Mouse (Mus musculus) frontal cortex, postnatal 10 days (tissue): ENCODE data around the gene Khdrbs1.
"Not testable (repeated sequence)": the region's sequence is repeated elsewhere in the genome, so short reads cannot be mapped to it uniquely, and the experiment has no call there.

Experiments used
- DNase-seq, 2 experiments: peaks; one replicate each; pipeline ENCODE4 v3.0.0; 2022; ENCODE audit warnings: low spot score in 2 of 2, mixed read lengths in 1 of 2

The Khdrbs1 gene

DNA sequence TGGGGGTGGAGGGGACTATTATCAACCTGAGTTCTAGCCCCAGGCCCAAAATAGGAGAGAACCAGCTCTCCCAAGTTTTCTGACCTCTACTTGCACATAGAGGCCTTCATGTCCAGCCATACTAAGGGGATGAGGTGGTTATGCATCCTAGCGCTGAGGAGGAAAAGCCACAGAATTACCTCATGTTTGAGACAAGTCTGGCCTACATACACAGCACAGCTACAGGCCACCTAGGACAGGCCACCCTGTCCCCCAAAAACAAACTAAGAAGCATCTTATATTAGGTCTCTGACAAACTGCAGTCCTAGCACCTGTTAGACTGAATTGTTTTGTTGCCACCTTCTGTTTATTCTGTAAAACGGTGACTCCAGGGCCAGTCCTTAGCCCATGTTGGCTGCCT, 1.4 kb upstream of the Khdrbs1 start:
- DNase-seq = no peak

DNA sequence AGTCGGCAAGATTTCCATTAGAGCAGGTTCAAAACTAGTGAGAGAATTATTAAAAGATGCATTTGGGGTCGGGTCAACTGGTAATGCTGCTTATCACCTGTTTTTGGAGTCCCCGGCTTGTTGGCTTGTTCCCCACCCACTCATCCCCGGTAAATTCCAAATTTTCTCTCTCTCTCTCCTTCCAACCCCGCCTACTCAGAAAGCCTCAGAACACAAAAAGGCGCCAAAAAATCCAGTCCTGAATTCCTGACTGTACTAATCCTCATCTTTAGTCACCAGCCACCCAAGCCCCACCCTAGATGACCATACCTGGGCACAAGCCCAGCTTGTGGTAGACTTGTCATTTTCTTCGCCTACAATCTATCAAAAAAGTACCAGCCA, 897 bp upstream of the Khdrbs1 start:
- peak; percentile 11 to 31 for DNase-seq

DNA sequence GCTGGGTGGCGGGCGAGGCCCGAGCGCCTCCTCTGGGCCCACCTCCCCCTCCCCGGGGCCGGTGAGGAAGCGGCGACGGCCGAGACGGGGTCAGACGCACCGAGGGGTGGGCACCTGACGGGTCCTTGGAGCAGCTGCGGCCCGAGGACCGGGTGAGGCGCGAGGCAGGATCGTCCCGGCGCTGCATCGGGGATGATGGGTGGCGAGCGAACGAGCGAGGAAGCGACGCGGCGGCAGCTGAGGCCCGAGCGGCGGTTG, 200 bp downstream of the Khdrbs1 start:
- DNase-seq = no peak

DNA sequence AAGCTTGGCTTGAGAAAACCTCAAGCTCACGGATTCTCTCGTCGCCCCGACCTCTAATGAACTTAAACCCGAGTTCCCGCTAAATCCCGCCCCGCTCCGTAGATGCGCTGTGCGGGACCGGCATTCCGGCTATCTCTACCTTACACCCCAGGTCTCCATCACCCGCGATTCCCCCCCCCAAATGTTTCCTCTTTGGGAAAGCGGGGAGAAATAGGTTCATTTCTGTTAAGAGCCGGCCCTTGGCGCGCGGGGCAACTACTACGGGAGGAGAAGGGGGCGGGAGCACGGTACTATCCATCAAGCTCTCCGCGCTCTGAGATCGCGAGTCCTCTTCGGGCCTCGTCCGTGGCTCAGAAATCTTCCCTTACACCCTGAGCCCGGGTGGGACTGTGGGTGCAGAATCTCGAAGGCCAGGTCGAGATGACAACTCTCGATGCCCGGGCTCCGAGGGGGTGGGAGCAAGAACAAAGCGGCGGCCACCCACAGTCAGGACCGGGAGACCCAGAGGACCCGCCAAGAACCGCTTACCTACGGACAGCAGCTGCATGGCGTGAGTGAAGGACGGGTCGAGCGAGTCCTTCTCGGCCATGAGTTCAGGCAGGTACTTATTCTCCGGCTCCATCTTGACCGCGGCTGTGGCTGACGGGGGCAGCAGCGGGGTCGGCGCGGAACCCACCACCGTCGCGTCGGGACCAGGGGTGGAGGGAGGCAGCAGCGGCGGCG, 691 bp downstream of the Khdrbs1 start:
- peak; percentile 38 to 40 for DNase-seq

DNA sequence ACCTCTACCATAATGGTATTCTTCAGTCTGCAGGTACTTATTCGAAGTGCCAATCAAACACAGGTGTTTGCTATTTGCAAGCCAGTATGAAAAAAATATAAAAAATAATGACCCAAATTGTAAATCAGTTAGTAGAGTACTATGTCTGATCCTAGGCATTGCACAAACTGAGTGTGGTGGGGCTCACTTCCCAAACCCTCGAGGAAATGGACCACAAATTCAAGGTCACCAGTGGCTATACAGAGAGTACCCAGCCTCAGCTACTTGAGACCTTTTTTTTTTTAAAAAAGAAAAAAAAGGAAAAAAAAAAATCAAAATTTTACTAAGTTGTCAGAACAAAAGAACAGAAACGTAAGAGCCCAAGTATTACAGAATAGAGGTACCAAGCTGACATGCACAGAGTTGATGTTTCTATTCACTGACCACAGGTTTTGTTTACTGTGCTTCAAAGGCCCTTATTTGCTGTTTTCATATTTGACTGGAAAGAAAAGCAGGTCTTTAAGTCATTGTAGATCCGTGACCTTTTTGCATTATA, 2.9 kb downstream of the Khdrbs1 start:
- DNase-seq = no peak

DNA sequence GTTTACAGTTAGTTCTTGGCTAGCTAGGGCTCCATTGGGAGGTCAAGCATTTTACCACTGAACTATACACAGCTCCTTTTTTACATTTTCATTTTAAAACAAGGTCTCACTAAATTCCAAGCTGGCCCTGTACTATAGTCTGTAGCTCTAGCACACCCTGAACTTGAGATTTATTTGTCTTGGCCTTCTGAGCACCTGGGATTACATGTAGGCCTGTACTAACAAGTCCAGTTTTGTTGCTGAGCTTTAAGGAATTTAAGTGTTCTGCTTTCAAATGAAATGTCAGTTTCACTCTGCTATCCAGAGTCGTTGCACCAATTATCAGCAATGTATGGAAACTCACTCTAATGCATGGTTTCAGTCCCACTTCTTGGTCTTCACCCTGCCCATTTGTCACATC, 5.9 kb downstream of the Khdrbs1 start:
- DNase-seq = no peak

DNA sequence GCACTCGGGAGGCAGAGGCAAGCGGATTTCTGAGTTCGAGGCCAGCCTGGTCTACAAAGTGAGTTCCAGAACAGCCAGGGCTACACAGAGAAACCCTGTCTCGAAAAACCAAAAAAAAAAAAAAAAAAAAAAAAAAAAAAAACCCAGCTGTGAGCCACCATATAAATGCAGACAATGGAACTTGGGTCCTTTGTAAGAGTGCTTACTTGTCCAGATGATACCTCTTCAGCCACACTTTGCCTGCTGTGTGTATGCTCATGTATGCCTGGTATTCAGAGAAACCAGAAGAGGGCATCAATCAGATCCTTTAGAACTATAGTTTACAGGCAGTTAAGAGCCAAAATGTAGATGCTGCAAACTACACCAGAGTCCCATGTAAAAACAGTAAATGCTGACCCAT, 6.6 kb downstream of the Khdrbs1 start:
- not testable (repeated sequence) for DNase-seq

DNA sequence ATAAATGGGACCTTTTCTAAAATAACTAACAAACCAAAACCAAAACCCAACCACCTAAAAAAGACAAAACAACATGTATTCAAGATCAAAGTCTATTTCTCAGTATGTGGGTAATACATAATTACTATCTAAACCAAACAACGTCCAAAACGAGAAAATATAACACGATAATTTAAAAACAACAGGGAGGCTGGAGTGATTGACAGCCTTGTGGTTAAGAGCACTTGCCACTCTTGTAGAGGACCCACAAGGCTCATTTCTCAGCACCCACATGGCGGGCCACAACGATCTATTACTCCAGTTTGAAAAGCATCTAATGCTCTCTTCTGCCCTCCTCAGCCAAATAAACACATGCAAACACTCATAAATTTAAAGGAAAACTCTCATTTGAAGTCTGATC, 10.7 kb downstream of the Khdrbs1 start:
- no peak for DNase-seq

DNA sequence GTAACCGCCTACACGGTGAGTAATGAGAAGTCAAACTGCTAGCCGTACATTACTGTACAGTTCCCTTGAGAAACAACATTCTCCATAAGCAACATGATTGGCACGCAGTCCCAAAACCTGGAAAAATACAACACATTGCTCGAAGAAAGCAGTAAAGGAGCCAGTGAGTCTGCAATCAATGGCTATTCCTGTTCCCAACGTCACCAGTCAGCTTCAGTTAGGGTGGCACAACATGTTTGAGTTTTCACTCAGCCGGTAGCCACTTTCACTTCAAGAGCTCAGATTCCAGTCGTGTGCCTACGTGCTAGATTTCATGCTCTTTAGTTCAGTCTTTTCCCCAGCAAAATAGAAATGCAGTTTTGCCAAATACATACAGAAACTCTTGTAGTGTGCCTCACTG, 25.8 kb downstream of the Khdrbs1 start:
- DNase-seq = no peak

DNA sequence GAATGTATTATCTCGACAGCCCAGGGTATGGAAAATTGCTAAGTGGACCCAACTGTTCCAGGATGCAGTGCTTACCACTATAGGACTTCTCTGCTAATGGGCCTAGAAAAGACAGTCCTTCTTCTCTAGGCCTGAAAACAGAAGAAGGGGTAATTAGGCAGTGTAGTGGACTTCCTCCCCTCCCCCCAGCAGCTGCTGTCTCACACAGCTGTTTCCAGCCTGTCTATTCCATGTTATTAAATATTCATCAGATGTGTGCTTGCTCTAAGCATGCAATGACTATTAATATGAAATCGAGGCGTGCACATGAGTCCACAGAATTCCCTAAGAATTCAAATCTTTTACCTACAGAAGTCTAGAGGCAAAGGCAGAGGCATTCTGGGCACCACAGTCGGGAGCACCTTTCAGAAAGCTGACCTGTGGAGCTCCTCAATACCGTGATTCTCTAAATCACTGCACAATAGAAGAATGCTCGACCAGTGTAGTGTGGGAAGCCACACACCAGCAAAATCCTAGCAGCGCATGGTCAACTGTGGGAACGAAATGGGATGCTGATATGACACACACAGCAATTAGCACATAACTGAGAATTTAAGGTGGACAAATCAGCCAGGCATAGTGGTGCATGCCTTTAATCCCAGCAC, 32.5 kb downstream of the Khdrbs1 start:
- no peak for DNase-seq

DNA sequence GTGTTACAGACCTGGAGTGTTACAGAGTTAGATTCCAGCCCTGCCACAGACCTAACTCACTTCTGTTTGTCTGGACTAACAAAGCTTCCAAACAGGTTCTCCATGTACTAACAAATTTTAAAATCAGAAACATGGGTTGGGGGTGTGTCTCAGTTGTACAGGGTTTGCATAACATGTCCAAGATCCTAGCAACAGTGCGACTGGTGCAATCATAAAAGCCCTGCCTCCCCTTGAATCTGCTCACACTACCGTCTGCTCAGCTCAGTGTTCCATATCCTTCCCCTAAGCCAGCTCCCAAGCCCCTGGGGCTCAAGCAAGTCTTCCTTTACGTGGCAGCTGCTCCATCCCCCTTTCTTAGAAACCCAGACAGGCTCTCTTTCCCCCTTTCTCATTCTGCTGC, 35.4 kb downstream of the Khdrbs1 start:
- DNase-seq = no peak

DNA sequence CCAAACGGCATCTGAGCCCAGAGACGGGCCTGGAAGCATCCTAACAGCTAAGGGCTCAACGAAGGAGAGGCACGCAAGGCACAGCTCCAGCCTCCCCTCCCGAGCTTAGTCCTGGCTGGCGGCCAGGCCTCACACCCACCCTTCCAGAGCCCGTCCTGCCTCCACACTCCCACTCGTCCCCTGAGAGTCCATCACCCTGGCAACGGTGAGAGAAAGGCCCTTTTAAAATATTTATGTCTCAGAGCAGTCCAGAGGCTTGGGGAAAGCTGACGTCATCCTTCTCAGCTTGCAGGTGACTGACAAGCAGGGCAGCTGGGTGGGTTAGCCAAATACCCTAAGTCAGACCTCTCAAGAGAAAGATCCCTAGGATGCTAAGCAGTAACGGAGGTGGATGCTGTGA, 39.6 kb downstream of the Khdrbs1 start:
- peak; percentile 79 to 83 for DNase-seq

DNA sequence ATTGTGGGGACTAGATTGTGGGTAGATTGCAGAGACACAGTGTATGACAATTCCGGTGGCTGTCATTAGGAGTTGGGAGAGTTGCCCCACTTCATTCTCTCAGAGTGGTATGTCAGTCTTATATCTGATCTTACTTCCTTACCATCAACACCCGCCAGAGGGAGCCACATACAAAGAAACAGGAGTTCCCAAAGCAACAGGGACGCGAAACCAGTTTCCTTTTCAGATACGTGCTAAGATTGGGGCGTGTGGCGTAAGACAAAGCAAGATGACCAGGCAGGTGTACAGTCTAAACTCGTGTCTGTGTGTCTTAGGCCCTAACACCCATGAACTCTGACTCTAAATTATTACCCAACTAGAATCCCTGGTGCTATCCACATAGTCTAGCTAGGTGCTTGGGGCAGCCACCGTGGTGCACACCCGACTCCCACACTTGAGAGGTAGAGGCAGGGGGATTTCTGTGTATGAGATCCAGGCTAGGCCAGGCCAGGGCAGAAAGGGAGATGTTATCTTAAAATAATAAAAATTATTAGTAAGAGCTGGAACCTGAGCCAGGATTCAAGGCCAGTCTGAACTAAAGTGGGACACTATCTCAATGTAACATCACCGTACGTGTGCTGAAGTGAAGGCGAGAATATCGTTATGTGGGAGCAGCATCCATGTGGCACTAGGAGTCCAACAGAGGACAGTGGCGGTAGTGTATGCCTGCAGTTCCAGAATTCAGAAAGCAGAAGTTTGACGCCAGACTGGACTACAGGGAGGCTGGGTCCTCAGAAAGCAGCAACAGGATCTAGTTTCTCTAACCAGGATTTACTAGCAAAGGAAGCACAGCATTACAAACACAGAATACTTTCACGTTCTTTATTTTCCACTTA, 40.4 kb downstream of the Khdrbs1 start:
- peak; percentile 71 to 80 for DNase-seq

DNA sequence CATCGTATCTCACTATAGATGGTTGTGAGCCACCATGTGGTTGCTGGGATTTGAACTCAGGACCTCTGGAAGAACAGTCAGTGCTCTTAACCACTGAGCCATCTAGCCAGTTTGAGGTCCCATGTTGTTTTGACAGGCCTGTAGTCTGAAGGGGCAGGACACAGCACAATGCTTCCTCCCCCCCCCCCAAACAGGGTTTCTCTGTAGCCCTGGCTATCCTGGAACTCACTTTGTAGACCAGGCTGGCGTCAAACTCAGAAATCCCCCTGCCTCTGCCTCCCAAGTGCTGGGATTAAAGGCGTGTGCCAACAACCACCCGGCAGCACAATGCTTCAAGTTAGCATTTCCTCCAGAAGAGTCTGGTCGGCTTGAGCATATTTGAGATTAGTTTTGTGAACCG, 41.4 kb downstream of the Khdrbs1 start:
- DNase-seq = not testable (repeated sequence)

DNA sequence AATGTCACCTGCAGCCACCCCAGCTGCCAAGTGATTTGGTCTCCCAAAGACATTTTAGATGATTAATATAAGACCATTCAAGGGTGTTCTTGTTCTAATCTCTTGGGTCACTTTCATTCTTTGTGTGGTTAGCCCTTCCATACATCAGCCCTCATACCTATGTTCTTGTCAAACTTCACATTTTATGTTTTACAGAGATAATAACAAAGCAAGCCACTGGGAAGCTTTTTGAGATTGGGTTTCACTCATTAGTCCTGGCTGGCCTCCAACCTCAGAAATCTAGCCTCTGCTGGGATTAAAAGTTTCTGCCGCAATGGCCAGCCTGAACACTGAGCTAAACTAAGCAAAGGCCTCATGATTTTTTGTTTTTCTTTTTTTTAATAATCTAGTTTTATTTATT, 41.9 kb downstream of the Khdrbs1 start:
- DNase-seq = no peak

DNA sequence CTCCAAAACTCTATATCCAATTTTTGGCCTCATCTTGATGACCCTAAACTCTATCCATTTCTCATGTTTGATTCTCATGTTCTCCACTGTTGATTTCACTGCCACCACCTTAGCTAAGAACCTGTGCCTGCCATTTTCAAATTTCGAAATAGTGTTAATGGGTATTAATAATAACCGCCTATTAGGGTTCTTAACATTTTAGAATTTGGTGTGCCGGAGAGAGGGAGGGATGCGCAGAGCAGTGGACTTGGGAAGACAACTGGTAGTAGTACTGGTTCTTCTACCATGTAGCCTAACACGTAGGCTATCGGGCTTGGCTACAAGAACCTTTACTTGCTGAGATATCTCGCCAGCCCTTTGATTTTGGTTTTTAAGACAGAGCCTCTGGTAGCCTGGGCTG, 44.9 kb downstream of the Khdrbs1 start:
- DNase-seq = no peak

DNA sequence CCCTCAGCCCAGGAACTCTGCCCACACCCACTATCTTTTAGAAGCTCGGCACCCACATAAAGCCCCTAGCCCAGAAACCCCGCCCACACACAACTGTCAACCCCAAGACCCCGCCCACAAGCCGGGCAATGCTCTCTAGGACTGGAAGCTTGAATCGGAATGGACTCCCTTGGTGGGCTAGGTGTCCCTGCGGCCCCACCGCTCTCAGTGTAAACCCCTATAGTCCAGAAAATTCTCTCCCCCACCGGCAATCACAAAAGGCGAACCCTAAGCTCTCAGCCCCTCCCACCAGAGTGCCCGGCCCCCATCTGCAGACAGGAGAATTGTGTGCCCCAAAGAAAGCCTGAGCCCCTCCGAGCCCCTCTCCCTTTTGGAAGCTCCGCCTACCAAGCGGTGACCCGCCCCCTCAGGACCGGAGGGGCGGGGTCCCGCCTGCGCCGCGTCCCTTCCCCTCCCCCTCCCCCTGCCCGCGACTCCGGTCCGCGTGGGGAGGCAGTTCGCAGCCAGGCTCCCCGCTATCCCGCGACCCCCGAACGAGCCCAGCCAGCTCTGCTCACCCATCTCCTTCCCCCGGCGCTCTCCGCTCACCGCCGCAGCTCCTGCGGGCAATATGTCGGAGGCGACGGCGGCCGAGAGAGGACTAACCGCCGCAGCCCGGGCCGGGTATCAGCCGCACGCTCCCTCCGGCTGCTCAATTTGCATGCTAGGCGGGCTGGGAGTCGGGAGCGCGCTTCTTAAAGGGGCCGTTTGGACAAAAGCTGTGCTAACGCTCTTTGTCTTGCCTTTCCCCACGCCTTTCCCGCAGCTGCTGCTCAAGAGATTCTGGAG, 45.7 kb downstream of the Khdrbs1 start, which contains the start of gene Tmem39b:
Gene Tmem39b (minus strand): TSS at position 681 of the 828 bp plus-strand sequence.
- peak; percentile 83 to 89 for DNase-seq

DNA sequence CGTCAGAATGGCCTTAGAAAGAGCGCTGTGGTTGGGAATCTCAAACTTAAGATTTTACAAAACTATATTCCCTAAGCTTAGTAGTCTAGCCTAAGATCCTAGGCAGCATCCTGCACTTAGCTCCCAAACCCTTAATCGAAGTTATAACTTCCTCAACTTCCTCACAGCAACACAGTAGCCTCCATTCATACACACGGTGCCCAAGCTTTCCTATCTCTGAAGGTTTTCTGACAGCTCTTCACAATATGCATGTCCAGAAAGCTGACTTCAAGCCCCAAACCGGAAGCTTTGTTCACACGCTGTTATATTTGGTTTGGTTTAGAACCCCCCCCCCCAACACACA, 46.3 kb downstream of the Khdrbs1 start:
- DNase-seq = no peak

DNA sequence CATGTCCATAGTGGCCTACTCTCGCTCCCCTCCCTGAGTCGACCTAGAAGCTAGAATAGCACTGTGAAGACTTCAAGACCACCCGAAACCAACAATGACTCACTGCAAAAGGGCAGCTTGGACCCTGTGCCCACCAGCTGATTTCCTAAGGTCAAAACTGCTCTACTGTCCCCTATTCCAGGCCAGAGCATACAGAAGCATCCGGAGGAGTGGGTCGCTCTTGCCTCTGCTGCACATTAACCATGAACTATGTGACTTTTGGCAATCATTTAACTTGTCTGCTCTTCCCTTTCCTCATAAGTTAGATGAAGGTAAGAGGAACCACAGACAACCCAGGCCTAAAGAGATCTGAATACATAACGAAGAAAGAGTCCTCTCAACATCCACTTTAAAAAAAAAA, 57.6 kb downstream of the Khdrbs1 start:
- no peak for DNase-seq

DNA sequence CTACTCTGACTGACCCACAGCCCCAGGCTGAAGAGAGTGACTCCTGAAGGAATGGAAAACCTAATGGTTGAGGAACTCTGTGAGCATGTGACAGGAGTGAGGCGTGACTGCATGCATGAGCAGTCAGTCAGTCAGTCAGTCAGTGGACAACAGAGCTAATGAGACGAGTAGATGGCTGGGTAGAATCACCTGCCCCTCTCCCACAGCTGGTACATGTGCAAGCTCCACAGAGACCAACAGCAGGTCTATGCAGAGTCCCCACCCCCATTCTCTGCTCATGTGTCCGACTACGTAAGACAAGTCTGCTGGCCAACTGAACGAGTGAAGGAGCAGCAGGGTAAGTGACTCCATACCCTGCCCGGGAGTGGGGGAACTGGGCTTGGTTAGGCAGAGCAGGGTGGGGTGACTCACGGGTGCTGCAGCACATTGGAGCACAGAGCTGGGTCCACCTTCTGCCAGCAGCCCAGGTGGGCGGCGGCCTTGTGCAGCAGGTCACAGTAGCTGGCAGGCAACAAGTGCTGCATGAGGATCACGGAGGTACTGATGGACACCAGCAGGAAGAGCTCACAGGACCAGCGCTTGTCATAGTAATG, 58.1 kb downstream of the Khdrbs1 start:
- no peak for DNase-seq

DNA sequence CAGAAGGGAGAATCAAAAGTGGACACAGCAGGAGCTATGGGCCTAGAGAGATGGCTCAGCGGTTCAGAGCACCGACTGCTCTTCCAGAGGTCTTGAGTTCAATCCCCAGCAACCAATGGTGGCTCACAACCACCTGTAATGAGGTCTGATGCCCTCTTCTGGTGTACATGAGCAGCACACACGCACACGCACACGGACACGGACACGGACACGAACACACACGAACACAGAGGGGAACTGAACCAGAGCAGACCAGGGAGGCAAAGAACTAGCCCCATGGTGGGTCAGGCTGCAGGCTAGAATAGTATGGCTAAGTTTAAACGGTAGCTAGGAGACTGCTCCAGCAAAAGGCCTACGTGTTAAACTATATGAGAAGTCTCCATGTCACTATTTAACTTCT, 60.3 kb downstream of the Khdrbs1 start:
- DNase-seq = no peak
